Mouse (Mus musculus) monocyte, adult 5-6 weeks (primary cell): ENCODE results near the gene Pmp22. TPM values are rescaled to one million over a fixed set of nuclear protein-coding genes. Genes with fewer than 3 reads are reported as not detected.

Experiments
- ATAC-seq: fragments of 153-309, 156-312 bp; replicated peaks from 2 replicates; pipeline ENCODE4 v1.8.0; 2017; ENCODE audit warnings: mild to moderate bottlenecking; ENCODE audit not compliant: low TSS enrichment, insufficient number of reproducible peaks, severe bottlenecking, poor library complexity, low FRiP score
- total RNA-seq: library from RNA; stranded (forward); fragments of 200-1000, 200-491, 200-594 nt; gene quantifications from 3 replicates; pipeline ENCODE4 v1.2.3, GENCODE M21; 2017

The Pmp22 gene
- total RNA-seq, 1 experiment from 2014 or later, result not detected

DNA sequence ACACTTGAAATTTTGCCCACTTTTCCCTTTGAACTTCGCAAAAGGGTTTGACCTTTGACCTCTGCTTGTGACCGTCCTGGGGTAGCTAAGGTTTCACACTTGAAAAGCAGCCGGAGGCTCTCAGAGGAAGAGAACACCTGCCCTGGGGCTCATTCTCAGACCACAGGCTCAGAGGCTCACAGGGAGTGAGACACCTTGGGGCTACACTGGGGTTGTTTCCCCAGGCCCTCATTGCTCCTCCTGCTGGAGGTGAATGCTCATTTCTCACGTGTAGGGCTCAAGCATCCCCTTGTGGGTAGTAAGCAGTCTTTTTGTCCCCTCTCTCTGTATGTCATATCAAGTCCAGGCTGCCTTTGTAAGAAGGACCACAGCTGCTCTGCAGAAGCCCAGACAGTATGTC, 4.5 kb upstream of the Pmp22 start:
- no peak for ATAC-seq

DNA sequence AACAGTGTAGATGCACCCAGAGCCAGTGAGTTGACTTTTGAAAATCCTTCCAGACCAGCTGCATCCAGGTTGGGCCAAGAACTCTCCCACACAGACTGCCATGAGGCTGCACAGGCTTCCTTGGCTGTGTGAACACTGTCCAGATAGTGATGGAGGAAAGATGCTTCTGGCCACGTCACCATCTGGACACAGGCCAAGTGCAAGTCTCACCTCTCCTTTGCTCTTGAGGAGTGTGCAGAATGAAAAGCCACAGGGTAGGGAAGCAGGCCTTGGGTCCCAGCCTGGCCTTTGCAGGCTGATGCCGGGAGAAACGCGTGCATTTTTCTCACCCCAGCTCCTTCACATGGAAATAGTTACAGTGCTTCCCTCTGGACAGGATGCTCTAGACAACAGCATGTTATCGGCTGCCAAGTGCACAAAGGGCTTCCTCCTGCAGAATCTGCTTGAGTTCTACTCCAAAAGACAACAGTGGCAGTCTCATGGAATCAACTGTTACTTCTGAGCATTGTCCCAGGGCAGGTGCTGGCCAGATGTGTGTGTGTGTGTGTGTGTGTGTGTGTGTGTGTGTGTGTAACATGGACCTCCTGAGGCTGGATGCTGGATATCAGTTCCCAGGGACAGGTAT, 2.8 kb upstream of the Pmp22 start:
- no peak for ATAC-seq

DNA sequence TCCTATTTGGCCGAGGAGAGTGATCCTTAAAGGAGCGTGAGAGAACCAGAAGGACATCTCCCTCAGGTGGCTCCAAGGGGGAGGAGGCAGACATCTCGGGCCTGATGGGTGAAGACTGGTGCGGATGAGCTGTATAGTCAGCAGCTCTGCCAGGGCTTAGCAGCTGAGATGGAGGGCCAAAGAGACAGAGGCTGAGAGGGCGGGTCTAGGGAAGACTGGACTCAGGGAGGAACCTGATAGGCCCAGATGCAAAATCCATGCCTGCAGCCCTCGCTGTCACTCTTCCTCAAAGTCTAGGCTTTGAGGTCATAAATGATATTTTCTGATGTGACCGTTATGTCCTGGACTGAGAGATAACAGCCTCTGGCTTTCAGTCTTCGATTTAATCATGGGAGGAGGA, 1.8 kb upstream of the Pmp22 start:
- no peak for ATAC-seq

DNA sequence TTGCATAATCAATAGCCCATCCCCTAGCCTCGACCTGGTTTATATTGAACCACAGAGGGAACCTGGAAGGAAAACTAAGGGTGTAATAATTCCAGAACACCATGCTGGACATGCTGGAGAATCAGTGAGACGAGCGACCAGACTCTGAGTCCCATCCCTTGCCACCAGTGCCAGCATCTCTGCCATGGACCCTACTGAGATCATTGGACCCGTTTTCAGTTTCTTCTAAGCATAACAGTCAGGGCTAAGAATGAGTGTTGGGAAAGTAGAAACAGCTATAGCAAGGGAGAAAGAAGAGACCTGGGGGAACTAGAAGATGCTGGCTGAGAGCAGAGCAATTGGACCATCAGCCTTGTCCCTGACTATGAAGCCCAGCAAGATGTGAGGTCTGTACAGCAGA, 1.3 kb upstream of the Pmp22 start:
- ATAC-seq, result no peak

DNA sequence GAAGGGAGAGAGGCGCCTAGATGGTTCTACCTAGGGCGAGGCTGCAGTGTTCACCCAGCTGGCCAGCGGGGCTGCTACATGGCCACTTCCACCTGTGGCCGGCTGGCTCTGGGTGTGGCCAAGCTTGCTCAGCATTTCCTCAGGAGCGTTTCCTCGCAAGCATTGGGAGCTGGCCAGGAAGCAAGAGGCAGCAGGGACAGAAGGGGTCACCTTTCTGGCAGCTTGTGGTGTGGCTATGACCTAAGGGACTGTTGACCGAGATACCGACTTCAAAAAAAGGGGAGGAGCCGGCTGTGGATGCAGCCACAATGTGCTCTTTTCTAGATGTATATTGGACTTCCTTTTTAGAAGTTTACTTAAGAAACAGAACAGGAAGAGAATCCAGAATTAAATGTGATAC, 593 bp downstream of the Pmp22 start:
- ATAC-seq, result no peak

DNA sequence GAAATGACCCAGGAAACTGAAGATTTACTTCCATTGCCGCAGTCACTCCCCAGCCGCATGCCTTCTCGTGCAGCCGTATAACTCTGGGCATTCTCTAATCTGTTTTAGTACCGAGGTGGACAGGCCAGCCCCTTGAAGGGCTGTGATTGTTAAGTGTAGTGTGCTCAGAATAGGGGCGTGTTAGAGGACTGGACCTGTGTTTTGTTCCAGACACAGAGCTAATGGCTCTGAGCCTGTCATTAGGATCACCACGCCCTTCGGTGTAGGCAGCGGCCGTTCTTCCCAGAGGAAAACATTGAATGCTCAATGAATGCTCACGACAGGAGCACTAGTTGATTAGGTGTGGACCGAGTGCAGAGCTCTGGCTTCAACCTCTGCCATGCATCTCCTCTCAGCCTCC, 1.1 kb downstream of the Pmp22 start:
- ATAC-seq, result no peak

DNA sequence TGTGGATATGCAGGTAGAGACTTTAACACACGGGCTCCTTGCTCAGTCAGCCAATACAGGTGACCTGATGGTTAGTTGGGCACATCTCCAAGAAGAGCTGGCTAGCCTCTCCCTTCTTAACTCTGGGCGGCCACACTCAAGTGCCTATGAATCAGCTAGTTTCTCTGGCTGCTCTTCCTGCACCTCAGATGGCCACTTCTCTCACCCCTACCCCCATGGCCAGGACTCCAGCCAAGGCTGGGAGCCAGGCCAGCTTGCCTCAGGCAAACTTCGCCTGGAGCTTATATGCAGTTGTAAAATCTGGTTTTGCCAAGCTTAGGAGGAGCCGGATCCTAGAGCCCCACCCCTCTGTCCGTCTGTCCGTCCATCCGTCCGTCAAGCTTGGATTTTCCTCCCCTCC, 1.7 kb downstream of the Pmp22 start:
- no peak for ATAC-seq

DNA sequence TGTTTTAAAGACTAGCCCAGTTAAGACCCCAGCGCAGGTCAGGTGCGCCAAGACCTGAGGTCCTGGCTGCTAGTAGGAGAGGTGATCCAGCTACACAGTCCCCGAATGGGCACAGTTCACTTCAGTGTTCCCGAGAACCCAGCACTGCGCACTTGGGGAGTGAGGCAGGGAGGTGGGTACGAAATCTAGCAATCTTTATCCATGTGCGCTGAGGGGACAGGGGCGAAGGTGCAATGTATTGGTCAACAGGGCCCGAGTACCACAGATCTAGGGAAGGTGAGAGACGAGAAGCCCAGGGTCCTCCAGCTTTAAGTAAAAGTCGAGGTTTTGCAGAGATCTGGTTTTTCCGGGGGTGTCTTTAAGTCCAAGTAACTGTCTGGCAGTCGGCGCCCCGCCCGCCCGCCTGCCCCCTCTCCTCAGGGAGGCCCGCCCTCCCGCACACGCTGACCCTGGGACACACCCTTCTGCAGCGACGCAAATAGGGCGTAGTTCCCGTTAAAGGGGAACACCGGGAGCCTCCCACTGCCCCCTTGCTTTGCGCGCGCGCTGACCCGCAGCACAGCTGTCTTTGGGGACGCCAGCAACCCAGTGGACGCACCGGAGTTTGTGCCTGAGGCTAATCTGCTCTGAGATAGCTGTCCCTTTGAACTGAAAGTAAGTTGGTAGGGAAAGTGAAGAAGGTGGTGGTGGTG, 2.4 kb downstream of the Pmp22 start:
- no peak for ATAC-seq

DNA sequence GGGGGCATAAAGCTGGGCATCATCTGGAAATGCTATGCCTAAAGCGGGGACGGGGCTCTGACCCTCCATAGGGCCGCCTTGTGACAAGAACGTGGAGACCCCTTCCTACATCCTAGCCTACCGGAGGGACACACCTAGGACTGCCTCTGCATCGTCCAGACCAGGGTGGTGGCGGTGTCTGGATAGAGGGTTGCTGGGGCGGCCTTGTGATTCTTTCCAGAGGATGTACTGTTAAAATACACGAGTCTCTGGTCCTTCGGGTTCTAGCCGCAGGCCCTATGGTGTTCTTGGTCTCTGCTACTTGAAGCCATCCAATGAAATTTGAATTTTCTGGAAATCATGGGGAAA, 2.9 kb downstream of the Pmp22 start:
- ATAC-seq, result no peak

DNA sequence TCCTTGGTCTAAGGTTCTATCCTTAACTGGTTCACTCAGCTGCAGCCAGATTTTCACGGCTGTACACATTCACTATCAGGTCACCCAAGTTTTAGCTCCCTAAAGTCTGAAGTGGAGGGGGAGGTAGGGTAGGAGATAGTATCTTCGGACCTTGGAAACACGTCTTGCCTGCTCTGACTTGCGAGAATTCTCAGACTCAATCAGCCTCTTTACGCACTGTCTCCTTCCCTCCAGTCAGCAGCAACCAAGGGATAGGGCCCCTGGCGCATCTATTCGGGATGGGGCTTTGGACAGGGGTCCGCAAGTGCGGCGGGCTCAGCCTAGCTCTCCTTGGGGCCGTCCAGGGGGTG, 3.3 kb downstream of the Pmp22 start:
- ATAC-seq, result no peak

DNA sequence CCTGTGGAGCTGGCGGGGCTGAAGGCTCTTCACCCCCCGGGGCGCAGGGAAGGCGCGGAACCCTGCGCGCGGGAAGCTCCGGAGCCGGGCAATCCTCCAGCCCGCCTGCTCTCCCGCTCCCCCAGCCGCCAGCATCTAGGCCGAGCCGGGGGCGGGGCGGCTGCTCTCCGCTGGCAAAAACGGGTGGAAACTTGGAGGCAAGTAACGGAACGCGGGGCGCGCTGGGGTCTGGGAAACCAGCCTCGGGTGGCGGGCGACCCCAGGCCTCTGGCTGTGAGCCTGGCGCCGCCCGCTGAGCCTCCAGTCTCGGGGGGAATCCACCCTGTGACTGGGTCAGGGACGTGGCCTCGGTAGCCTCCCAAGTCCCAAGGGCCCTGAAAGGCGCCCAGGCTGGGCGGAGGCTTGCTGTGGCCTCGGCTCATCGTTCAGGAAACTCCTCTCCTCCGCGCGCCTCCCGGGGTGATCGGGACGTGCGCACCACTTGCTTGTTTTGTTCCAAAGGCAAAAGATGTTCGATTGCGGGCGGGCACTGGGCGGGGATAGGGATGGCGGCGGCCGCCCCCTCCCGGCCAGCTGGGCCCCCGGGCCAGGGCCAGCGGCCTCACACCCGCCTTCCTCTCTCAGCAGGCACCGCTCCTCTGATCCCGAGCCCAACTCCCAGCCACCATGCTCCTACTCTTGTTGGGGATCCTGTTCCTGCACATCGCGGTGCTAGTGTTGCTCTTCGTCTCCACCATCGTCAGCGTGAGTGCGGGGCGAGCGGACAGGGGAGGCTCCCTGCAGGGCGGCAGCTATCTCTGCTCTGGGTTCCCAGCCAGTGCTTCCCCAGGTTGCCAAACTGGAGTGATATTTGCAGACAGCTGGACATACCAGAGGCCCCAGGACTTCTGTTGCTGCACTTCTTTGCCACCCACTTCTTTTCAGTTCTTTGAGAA, 4.0 kb downstream of the Pmp22 start:
- no peak for ATAC-seq

DNA sequence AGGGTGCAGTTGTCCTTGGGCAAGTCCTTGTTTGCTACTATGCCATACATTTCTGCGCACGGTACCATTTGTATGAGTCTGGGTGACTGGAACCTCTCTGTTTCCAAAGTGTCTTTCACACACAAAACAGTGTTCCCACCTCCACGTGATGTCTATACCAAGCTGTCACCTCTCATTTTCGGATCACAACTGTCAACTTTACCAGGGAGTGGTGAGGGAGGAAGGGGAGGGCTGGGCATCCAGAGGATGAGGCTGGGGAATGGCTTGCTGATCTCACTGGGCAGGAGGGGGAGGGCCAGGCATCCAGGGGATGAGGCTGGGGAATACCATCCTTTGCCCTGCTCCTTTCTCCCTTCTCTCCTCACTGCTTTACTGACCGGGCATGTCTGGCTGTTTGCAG, 5.2 kb downstream of the Pmp22 start:
- no peak for ATAC-seq

DNA sequence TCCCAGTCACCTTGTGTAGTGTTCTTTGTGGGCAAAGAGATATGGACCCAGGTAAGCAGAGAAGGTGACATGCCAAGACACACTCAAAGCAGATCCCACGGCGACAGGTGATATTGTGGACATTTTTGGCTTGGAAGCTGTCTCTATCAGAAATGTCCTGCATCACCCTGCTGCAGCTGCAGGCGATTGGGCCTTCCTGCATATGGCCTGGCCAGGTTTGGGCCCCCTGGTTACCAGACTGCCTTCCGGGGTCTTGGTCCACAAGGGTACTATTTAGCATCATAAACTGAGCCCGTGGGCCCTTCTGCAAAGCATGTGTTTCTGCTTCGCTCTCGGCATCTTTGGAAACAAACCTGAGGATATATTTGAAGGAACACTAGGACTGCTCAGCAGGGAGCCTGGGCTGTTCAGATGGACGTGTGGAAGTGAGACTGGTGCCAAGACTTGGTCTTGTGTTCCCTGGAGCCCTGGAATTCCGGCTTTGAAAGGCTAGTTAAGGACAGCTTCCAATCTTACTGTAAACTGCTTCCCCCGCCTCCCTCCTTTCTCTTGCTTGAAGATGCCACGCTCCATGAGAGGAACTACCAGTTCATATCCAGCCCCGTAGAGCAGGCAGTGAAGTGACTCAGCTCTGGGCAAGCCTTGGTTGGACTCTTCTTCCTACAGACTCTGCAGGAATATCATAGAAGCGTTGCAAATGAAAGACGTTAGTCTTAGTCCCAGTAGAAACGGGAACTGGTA, 6.1 kb downstream of the Pmp22 start:
- ATAC-seq, result no peak

DNA sequence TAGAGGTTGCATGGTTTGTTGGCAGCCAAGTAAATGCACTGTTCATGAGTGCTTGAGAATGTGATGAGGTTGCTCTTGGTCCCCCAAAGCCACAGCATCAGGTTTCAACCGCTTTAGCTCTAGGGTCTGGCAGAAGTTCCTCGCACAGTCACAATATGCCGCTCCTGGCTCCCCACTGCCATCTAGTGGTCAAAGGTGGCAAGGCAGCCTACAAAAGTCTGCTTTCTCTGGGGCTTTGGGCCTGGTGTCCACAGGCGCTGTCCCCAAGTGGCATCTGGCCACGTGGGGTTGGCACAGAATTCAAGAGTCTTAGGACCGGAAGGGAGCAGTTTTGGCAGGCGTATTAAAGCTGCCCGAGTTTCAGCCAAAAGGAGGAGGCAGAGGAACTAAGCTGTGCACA, 6.8 kb downstream of the Pmp22 start:
- peak; percentile 56; the same call in 1 of the 2 replicates for ATAC-seq

DNA sequence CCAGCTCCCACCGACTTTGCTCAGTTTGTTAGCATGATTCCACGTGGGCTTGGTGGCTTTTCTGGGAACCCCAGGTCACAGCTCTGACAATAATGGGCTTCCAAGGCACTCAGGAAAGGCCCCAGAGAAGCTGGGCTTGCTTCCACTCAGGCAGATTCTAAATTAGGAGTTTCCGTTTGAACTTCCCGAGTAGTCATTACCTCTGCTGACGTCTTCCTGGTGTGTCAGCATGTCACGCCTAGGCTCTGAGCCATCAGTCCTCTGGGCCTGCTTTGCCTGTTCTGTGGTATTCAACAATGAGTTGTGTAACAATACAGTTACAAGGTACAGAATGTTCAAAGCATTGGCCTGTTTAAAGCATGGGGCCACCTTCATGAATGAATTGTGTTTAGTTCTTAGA, 7.4 kb downstream of the Pmp22 start:
- ATAC-seq, result no peak

DNA sequence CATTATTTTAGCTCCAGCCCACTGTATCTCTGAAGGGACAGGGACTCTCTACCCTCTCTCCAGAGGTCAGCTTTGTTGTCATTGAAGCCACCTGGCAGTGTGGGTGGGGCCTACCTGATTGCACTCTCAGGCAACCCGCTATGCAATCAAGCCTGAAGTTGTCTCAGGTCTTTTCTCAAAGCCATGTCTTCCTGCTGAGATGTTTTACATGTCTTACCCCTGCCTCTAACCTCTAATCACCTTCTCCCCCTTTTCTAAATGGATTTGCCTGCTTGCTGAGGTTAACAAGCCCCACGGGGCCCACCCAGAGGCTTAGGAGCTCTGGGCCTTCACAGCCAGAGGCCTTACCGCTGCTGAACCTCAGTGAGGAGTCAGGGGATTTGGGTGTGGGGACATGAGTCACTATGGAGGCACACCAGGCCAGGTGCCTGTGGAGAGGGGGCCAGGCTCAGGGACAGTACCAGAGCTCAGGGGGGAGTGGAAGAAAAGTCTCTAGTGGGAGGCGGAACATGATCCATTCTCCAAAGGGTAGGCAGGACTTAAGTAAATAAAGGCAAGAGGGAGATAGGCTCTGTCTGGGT, 8.1 kb downstream of the Pmp22 start:
- no peak for ATAC-seq

DNA sequence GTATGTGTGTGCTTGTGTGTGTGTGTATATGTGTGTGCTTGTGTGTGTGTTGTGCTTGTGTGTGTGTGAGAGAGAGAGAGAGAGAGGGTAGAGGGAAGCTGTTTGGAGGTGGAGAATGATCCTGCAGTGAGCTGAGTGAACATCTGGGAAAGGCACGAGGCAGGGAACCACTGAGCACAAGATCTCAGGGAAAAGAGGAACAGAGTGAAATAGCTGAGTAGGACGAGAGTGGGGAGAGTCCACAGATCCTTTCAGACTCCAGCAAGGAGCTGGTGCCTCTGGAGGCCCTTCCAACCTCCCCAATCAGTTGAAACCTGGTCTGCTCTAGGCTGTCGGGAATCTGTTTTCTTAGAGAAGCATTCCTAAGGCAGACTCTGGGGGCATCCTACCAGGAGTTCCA, 10.0 kb downstream of the Pmp22 start:
- ATAC-seq, result no peak

DNA sequence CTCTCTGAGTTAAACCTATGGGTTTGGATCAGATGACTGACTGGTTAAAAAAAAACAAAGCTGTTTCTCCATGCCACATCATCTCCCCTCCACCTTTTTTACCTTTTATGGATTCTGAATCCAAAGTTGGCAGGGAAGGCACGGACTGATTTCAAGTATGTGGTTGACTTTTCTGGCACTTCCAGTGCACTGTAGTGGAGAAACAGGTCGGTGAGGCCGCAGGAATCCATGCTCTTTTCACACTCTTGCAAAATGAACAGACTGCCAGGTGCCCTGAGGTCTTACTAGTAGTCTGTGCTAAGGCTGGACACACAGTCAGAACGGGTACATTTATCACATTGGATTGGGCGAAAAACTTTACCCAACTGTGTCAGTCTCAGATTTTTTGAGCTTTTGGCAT, 13.5 kb downstream of the Pmp22 start:
- ATAC-seq, result no peak

DNA sequence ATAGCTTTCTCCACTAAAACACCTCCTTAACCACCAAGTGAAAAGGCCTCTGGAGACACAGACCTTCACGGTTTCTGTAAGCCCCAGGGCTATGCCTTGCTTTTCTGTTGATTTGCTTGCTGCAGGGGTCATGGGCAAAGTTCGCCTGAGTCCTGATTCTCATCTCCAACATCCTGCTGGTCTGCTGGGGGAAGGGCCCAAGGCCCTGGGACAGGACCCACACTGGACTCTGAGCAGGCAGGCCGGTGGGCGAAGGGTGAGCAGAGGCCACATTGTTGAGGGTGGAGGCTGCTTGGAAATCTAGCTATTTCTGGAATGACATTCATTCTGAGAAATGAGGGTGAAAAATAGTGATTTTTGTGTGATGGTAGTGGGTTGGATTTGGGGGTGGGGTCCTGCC, 14.0 kb downstream of the Pmp22 start:
- ATAC-seq, result no peak
